Mouse (Mus musculus): ENCODE results near the gene Idh1.

DNA sequence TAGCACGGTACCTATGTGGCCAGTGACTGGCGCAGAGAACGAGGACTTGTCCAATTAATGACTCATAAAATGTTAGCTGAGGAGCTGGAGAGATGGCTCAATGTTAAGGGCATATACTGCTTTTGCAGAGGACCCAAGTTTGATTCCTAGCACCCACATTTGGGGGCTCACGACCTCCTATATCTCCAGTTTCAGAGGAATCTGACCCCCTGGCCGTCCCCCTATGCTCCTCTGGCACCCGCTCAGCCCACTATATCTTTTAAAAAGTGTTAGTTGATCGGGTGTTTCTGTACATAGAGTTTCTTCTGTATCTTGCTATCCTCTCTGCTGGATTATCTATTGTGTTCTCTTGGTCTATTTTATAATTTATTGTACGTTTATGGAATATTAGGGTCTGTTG, 1.3 kb downstream of the Idh1 start:
- TF ChIP-seq CTCF (IDR thresholded peaks at IDR 0.05; ENCODE audit: low read depth) (no peak), EP300 (IDR thresholded peaks at IDR 0.05; ENCODE audit: low read depth) (no peak)

All from liver, postnatal 0 days (tissue).